ENCODE assay signal across 8 mouse cellular contexts in genomic region chr6:5382583-5383215, GRCm38 (mm10). TPM values are rescaled to one million over a fixed set of nuclear protein-coding genes. Genes with fewer than 3 reads are reported as not detected.
DNase-seq lines count a peak whose midpoint lies in the region; ATAC-seq and TF ChIP-seq lines count a peak whose summit lies in the region.

No protein-coding gene starts in this region.

- H3K27ac ChIP-seq in embryonic facial prominence, embryonic 15.5 days (replicated peaks) = peak overlapping the region; percentile 65
- H3K27ac ChIP-seq in limb, embryonic 12.5 days = peak overlapping the region; percentile 87
- peak overlapping the region; percentile 86 for H3K27ac ChIP-seq in midbrain, embryonic 14.5 days (replicated peaks; ENCODE audit: low read depth, low read length)
- no peak overlapping the region for H3K27ac ChIP-seq in spleen, adult 2 months (ENCODE audit: insufficient read depth, low read length)

- H3ac ChIP-seq in C2C12 (ENCODE audit: control insufficient read depth, insufficient read length, low read depth) = no peak overlapping the region

- H3K4me3 ChIP-seq in C2C12 (ENCODE audit: insufficient read depth, poor library complexity, severe bottlenecking) = no peak overlapping the region
- peak overlapping the region; percentile 39 for H3K4me3 ChIP-seq in embryonic facial prominence, embryonic 15.5 days (replicated peaks)
- H3K4me3 ChIP-seq in limb, embryonic 12.5 days (replicated peaks) = peak overlapping the region; percentile 35
- H3K4me3 ChIP-seq in midbrain, embryonic 14.5 days (replicated peaks; ENCODE audit: low read depth, low read length) = peak overlapping the region; percentile 28
- no peak overlapping the region for H3K4me3 ChIP-seq in spleen, adult 2 months (ENCODE audit: extremely low read depth, insufficient read depth, insufficient read length)

- no peaks in the 10 kb centered on the region for H3K9me3 ChIP-seq in embryonic facial prominence, embryonic 15.5 days (replicated peaks)
- H3K9me3 ChIP-seq in limb, embryonic 12.5 days = no peaks in the 10 kb centered on the region
- H3K9me3 ChIP-seq in midbrain, embryonic 14.5 days (ENCODE audit: control insufficient read depth, low read length) = no peaks in the 10 kb centered on the region

- no peaks in the 10 kb centered on the region for H3K79me3 ChIP-seq in C2C12 (ENCODE audit: low read depth)

- under 1% methylated on average over 16 of the region's 16 CpGs for WGBS in embryonic facial prominence, embryonic 15.5 days
- WGBS in limb, embryonic 12.5 days = 1% methylated on average over 16 of the region's 16 CpGs
- WGBS in midbrain, embryonic 14.5 days = under 1% methylated on average over 16 of the region's 16 CpGs
- WGBS in spleen, adult 2 months = 2% methylated on average over 16 of the region's 16 CpGs

- peaks cover 38% of the 10 kb centered on the region for H3K4me1 ChIP-seq in embryonic facial prominence, embryonic 15.5 days
- H3K4me1 ChIP-seq in limb, embryonic 12.5 days (replicated peaks) = peaks cover 49% of the 10 kb centered on the region
- peaks cover 45% of the 10 kb centered on the region for H3K4me1 ChIP-seq in midbrain, embryonic 14.5 days (ENCODE audit: control insufficient read depth, insufficient read depth, low read length)
- H3K4me1 ChIP-seq in spleen, adult 2 months (ENCODE audit: control insufficient read depth, insufficient read depth, insufficient read length) = peaks cover 5% of the 10 kb centered on the region; the same call in 1 of the 2 replicates

- no peak overlapping the region for H3K9ac ChIP-seq in embryonic facial prominence, embryonic 15.5 days
- H3K9ac ChIP-seq in limb, embryonic 12.5 days (replicated peaks) = peak overlapping the region; percentile 35
- H3K9ac ChIP-seq in midbrain, embryonic 14.5 days (replicated peaks; ENCODE audit: low read length) = peak overlapping the region; percentile 47

- peak; percentile 39 for TF ChIP-seq CTCF in C2C12 (IDR thresholded peaks at IDR 0.05; ENCODE audit: control insufficient read depth, insufficient read depth, insufficient read length)
- peak; percentile 78 for TF ChIP-seq CTCF in spleen, adult 2 months (IDR thresholded peaks at IDR 0.05; ENCODE audit: extremely low read depth, insufficient read depth, insufficient read length, insufficient replicate concordance)

- DNase-seq in brain, adult 2 months (ENCODE audit: low read depth, low spot score) = peak; percentile 91
- peak; percentile 64 to 80 for DNase-seq in heart, adult 9 months (ENCODE audit: low spot score in 2 of 2)
- peak; percentile 82 for DNase-seq in kidney, adult 9 months
- DNase-seq in midbrain, embryonic 14.5 days = peak; percentile 93
- peak; percentile 39 to 66 for DNase-seq in spleen, adult 2 months (ENCODE audit: low read depth in 1 of 2, low spot score in 2 of 2)

- no peaks in the 10 kb centered on the region for H3K36me3 ChIP-seq in C2C12 (ENCODE audit: control insufficient read depth, insufficient read depth)
- H3K36me3 ChIP-seq in embryonic facial prominence, embryonic 15.5 days = no peaks in the 10 kb centered on the region
- no peaks in the 10 kb centered on the region for H3K36me3 ChIP-seq in limb, embryonic 12.5 days
- no peaks in the 10 kb centered on the region for H3K36me3 ChIP-seq in midbrain, embryonic 14.5 days (ENCODE audit: control insufficient read depth, insufficient read depth, low read length)
- H3K36me3 ChIP-seq in spleen, adult 2 months (ENCODE audit: control insufficient read depth, insufficient read depth, low read length) = no peaks in the 10 kb centered on the region

- ATAC-seq in embryonic facial prominence, embryonic 15.5 days (ENCODE audit: insufficient number of reproducible peaks, low FRiP score, low TSS enrichment, low read depth) = peak; percentile 83
- ATAC-seq in limb, embryonic 12.5 days (ENCODE audit: insufficient number of reproducible peaks, insufficient read depth, low FRiP score, low TSS enrichment, low read depth) = peak; percentile 63; the same call in 1 of the 2 replicates
- peak; percentile 56; the same call in 1 of the 2 replicates for ATAC-seq in midbrain, embryonic 14.5 days (ENCODE audit: low FRiP score, low TSS enrichment)

- H3K79me2 ChIP-seq in C2C12 (ENCODE audit: control insufficient read depth, insufficient read depth) = no peaks in the 10 kb centered on the region

- H3K27me3 ChIP-seq in C2C12 (ENCODE audit: control insufficient read depth, insufficient read depth, insufficient read length) = peaks cover 3% of the 10 kb centered on the region
- H3K27me3 ChIP-seq in embryonic facial prominence, embryonic 15.5 days = no peaks in the 10 kb centered on the region
- no peaks in the 10 kb centered on the region for H3K27me3 ChIP-seq in limb, embryonic 12.5 days
- H3K27me3 ChIP-seq in midbrain, embryonic 14.5 days (ENCODE audit: control insufficient read depth, insufficient read depth, low read length) = no peaks in the 10 kb centered on the region
- H3K27me3 ChIP-seq in spleen, adult 2 months (ENCODE audit: control insufficient read depth, insufficient read depth, low read length) = peaks cover 7% of the 10 kb centered on the region

- peak overlapping the region; percentile 53 for H3K4me2 ChIP-seq in embryonic facial prominence, embryonic 15.5 days (replicated peaks)
- H3K4me2 ChIP-seq in limb, embryonic 12.5 days = peak overlapping the region; percentile 60
- peak overlapping the region; percentile 63 for H3K4me2 ChIP-seq in midbrain, embryonic 14.5 days (ENCODE audit: low read length)

- no peak for TF ChIP-seq POLR2A in spleen, adult 2 months (IDR thresholded peaks at IDR 0.05; ENCODE audit: low read depth, low read length)

TF ChIP-seq in C2C12, 6 proteins besides CTCF, POLR2A, EP300 and RAD21:
- TF ChIP-seq MYOG (IDR thresholded peaks at IDR 0.05; ENCODE audit: control insufficient read depth, extremely low read depth, insufficient read length) (no peak), MYOD1 (IDR thresholded peaks at IDR 0.05; ENCODE audit: control insufficient read depth, insufficient read length, low read depth) (no peak), USF1 (IDR thresholded peaks at IDR 0.05; ENCODE audit: low read depth) (no peak), MAX (IDR thresholded peaks at IDR 0.05) (no peak), CEBPB (IDR thresholded peaks at IDR 0.05; ENCODE audit: low read depth) (no peak), FOSL1 (IDR thresholded peaks at IDR 0.05; ENCODE audit: insufficient read depth, low read length, poor library complexity, severe bottlenecking) (no peak)

RNA-seq across cellular contexts. Expression of gene Asb4, which starts 0.5 kb away (rescaled TPM):
- polyA plus RNA-seq in C2C12 (2012; fragmentation: generic; extraction: Trizol) = 0.04 TPM
- 16.6 and 19.5 TPM in 2 replicates for polyA plus RNA-seq in embryonic facial prominence, embryonic 15.5 days (2015; fragmentation: Nextera tagmentation; extraction: Ambion mirVana)
- 109 and 119 TPM in 2 replicates for polyA plus RNA-seq in limb, embryonic 12.5 days (2016; fragmentation: Nextera tagmentation; extraction: Ambion mirVana)
- polyA plus RNA-seq in midbrain, embryonic 14.5 days (2014; fragmentation: Nextera tagmentation; extraction: Ambion mirVana) = 13.6 and 13.8 TPM in 2 replicates
- polyA plus RNA-seq in spleen, adult 2 months (2012; rRNA removed) = 0.30 and 0.59 TPM in 2 replicates

Comparison
In these comparisons a context has a peak if more than half of its experiments do, and no peak if none do; other contexts are left out.
1. H3K4me3 ChIP-seq: peak in embryonic facial prominence, embryonic 15.5 days (single experiment), limb, embryonic 12.5 days (single experiment) and midbrain, embryonic 14.5 days (single experiment); none in C2C12 (single experiment) and spleen, adult 2 months (single experiment).
2. Peak in every context shown above with its lines, with median percentiles within 50 percentile points of each other: DNase-seq, ATAC-seq and H3K4me2 ChIP-seq.